Mouse (Mus musculus) kidney, adult 2 months (tissue): ENCODE data around the gene Prkar1b. TPM values are rescaled to one million over a fixed set of nuclear protein-coding genes. Genes with fewer than 3 reads are reported as not detected.
A peak's percentile ranks its signal among the peaks of the same experiment; 100 is the strongest.

Experiments
- DNase-seq: peaks from one replicate; pipeline ENCODE4 v3.0.0; 2021
- H3K27ac ChIP-seq: fragments of 200-500 bp; 2 replicates; pipeline ENCODE4 v1.5.1; 2012; ENCODE audit warnings: low read depth, low read length, control low read depth, inconsistent platforms; ENCODE audit not compliant: insufficient read depth
- H3K27me3 ChIP-seq: fragments of 200-500 bp; replicated peaks from 2 replicates; pipeline ENCODE4 v1.6.1; 2012; ENCODE audit warnings: mild to moderate bottlenecking, moderate library complexity, low read length, inconsistent platforms; ENCODE audit not compliant: control insufficient read depth, insufficient read depth
- H3K36me3 ChIP-seq: fragments of 200-500 bp; 2 replicates; pipeline ENCODE4 v1.6.1; 2012; ENCODE audit warnings: mild to moderate bottlenecking, moderate library complexity, low read length, inconsistent platforms; ENCODE audit not compliant: control insufficient read depth, insufficient read depth
- H3K4me1 ChIP-seq: fragments of 200-500 bp; 2 replicates; pipeline ENCODE4 v1.6.1; 2011; ENCODE audit warnings: low read length; ENCODE audit not compliant: control insufficient read depth, insufficient read depth
- H3K4me3 ChIP-seq: fragments of 200-500 bp; 2 replicates; pipeline ENCODE4 v1.5.1; 2011; ENCODE audit warnings: mild to moderate bottlenecking, low read depth, low read length, control low read depth; ENCODE audit not compliant: insufficient read depth
- CTCF ChIP-seq: fragments of 200-500 bp; conservative IDR thresholded peaks from 2 replicates; pipeline ENCODE4 v1.5.1; 2011; ENCODE audit warnings: low read depth, mild to moderate bottlenecking, control low read depth, low read length, moderate library complexity, mixed read lengths; ENCODE audit not compliant: insufficient read depth, insufficient read length
- POLR2A ChIP-seq: fragments of 200-500 bp; IDR thresholded peaks from one replicate; pipeline ENCODE4 v1.6.1; 2011; ENCODE audit warnings: low read depth, low read length, control low read depth
- WGBS: fragments of 180-500 bp; shearing (Covaris S2); methylation state at CpG from one replicate; pipeline ENCODE4 v1.1.7; 2018; 5-methylcytosine and 5-hydroxymethylcytosine counted together
- polyA plus RNA-seq: library from polyadenylated mRNA; depleted of rRNA; stranded (reverse); fragments of >200 nt; gene quantifications from 2 replicates; pipeline ENCODE4 v1.2.3, GENCODE M21; 2012

Gene Prkar1b
- polyA plus RNA-seq, 1 experiment = 7.1 TPM

DNA sequence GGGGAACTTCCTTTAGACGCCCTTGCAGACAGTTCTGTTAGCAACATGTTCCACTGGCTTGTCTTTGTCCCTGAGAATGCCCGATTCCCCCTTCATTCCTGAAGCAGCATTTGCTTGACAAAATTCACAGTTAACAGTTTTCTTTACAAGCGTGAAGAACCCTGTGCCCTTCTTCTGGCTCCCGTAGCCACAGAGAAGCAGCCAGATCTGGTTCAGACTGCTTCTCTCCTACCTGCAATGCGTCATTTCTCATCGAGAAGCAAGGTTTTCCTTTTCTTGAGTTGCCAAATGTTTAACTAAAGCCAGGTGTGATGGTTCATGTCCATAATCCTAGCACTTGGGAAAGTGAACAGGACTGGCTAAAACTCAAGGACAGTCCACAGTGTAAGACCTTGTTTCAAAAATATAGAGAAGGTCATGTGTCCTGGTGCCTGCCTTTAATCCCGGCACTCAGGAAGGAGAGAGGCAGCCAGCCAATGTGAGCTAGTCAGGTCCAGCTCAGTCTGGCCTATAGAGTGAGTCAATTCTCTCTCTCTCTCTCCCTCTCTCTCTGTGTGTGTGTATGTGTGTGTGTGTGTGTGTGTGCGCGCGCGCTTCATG, 3.2 kb downstream of the Prkar1b start:
- H3K27me3 ChIP-seq = no peaks in the 10 kb centered on the region
- WGBS = 61% methylated on average over 11 of the region's 11 CpGs
- TF ChIP-seq CTCF = no peak
- no peak for TF ChIP-seq POLR2A
- peak overlapping the region; percentile 81 for H3K27ac ChIP-seq
- peak; percentile 71 for DNase-seq
- H3K4me3 ChIP-seq = no peak overlapping the region
- peaks cover 3% of the 10 kb centered on the region; the same call in 1 of the 2 replicates for H3K4me1 ChIP-seq
- H3K36me3 ChIP-seq = no peaks in the 10 kb centered on the region

DNA sequence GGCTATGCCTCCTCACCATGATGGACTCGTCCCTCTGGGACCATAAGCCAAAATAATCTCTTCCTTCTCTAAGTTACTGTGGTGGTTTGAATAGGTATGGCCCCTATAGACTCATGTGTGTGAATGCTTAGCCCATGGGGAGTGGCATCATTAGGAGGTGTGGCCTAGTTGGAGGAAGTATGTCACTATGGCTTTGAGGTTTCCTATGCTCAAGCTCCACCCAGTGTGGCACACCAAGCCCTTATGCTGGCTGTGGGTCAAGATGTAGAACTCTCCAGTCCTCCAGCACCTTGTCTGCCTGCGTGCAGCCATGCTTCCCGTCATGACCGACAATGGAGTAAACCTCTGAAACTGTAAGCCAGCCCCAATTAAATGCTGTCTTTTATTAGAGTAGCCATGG, 4.1 kb downstream of the Prkar1b start:
- H3K27me3 ChIP-seq = no peaks in the 10 kb centered on the region
- WGBS = 87% methylated on average over 4 of the region's 4 CpGs
- no peak overlapping the region for H3K4me3 ChIP-seq
- H3K36me3 ChIP-seq = no peaks in the 10 kb centered on the region
- TF ChIP-seq POLR2A (no peak), CTCF (no peak)
- no peak for DNase-seq
- H3K27ac ChIP-seq = peak overlapping the region; percentile 81
- peaks cover 3% of the 10 kb centered on the region; the same call in 1 of the 2 replicates for H3K4me1 ChIP-seq

DNA sequence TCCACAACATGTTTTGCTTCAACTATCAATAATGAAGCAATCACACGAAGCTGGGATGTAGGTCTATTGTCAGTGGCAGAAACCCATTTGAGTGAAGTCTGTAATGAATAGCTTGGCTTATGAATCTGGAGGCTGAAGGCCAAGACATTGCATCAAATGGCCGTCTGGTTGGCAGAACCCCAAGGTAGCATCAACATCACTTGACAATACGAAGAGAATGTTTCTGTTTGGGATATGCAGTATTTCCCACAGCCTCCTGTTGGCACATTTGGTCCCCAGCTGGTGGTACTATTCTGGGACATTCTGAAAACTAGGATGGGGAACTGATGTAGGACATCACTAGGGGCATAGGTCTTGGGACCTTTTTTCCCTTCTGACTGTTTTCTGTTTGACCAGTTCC, 5.9 kb downstream of the Prkar1b start:
- no peaks in the 10 kb centered on the region for H3K36me3 ChIP-seq
- TF ChIP-seq CTCF = no peak
- TF ChIP-seq POLR2A = no peak
- WGBS = 90% methylated on average over 3 of the region's 3 CpGs
- DNase-seq = no peak
- H3K4me3 ChIP-seq = no peak overlapping the region
- no peaks in the 10 kb centered on the region; the same call in 1 of the 2 replicates for H3K4me1 ChIP-seq
- H3K27me3 ChIP-seq = no peaks in the 10 kb centered on the region
- no peak overlapping the region for H3K27ac ChIP-seq

DNA sequence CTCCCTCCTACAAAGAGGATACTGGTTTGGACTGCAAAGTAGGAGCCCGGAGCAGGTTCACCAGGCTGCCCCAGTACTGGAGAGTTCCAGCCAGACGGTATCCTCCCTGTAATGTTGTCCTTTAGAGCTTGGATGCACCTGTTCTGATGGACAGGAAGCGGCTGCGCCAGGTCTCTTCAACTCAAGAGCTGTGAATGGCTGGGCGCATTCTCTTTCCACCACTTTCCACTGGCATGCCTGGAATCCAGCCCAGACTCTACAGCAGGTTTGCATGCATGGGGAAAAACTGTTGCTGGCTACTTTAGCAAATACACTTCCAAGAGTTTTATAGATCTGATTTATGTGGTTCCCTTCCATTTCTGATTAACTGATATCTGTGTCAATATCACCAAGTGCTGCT, 8.5 kb downstream of the Prkar1b start:
- WGBS = 51% methylated on average over 5 of the region's 5 CpGs
- DNase-seq = peak; percentile 51

DNA sequence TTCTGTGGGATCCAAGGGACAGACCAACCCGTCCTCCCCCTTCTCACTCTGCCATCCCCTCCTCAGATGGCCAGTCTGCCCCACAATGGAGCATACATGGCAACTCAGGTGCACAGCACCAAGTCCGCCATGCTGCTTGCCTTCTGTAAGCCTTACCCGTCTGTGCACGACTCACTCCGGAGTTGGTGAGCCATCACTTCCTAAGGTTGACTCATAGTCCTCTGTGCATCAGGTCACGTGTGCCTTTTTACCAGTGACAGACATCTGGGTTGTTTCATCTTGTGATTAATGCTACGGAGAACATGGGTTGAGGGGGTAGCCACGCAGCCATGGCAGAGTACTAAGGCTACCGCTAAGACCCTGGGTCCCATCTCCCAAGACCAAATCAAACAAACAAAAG, 9.2 kb downstream of the Prkar1b start:
- no peak overlapping the region for H3K27ac ChIP-seq
- no peaks in the 10 kb centered on the region for H3K27me3 ChIP-seq
- H3K4me3 ChIP-seq = no peak overlapping the region
- no peaks in the 10 kb centered on the region for H3K4me1 ChIP-seq
- DNase-seq = no peak
- no peaks in the 10 kb centered on the region for H3K36me3 ChIP-seq
- no peak for TF ChIP-seq POLR2A
- no peak for TF ChIP-seq CTCF
- WGBS = 68% methylated on average over 9 of the region's 9 CpGs

More for the DNA sequence above, 8.5 kb downstream of the Prkar1b start:
- H3K27ac ChIP-seq = no peak overlapping the region
- no peak overlapping the region for H3K4me3 ChIP-seq
- H3K27me3 ChIP-seq = no peaks in the 10 kb centered on the region
- TF ChIP-seq CTCF = no peak
- no peak for TF ChIP-seq POLR2A
- no peaks in the 10 kb centered on the region; the same call in 1 of the 2 replicates for H3K4me1 ChIP-seq
- no peaks in the 10 kb centered on the region for H3K36me3 ChIP-seq

DNA sequence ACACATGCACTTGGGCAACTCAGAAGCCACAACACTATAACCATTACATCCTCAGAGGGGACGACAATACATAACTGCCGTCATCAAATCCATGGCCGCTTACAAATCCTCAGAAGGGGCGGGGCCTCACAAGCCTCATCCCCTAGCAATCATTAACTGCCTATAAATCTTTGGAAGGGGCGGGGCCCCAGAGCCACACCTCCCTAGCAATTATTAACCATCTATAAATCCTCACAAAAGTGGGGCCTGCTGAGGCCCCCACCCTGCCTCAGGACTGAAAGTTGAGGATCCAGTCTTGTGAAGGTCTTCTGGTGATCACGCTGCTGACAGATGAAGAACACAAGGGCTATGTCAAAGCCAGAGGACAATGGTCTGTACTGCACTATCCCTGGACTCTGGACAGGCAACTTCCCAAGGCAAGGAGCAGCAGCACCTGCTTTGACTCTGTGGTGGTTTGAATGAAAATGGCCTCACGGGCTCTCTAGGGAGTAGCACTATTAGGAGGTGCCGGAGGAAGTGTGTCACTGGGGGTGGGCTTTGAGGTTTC, 10.8 kb downstream of the Prkar1b start:
- Histone ChIP-seq H3K27ac (no peak overlapping the region), H3K36me3 (no peaks in the 10 kb centered on the region), H3K4me3 (no peak overlapping the region), H3K27me3 (no peaks in the 10 kb centered on the region), H3K4me1 (no peaks in the 10 kb centered on the region)
- WGBS = 79% methylated on average over 8 of the region's 8 CpGs
- no peak for TF ChIP-seq CTCF
- no peak for TF ChIP-seq POLR2A
- DNase-seq = no peak

DNA sequence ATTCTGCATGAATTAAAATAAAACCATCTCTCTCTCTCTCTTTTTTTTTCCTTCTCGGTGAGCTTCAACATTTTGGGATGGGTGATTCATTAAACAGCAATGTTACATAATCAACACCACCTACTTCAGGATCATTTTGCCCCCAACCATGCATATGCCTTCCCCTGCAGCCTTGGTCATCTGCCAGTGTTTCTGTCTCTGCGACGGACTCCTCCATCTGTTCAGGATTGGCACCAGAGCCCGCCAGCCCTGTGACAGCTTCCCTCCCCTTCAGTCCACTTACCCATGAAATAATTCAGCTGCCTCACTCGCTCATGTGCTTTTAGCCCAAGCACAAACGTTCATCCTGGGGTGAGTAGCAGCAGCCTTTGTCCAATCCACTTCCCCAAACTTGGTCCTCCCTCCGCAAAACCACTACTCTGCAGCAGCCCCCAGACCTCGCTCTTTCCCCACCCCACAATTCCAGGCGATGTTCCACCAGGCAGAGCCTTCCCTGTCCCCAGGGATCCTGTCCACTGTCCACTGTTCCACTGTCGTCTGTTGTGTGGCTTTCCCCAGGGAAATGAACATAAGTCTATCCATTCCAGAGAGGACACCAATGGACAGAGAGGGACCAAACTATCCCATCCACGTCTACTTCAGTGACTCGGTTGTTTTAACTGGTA, 11.4 kb downstream of the Prkar1b start:
- 48% methylated on average over 12 of the region's 12 CpGs for WGBS
- no peak for TF ChIP-seq CTCF
- TF ChIP-seq POLR2A = no peak
- Histone ChIP-seq H3K27ac (no peak overlapping the region), H3K4me1 (no peaks in the 10 kb centered on the region), H3K4me3 (no peak overlapping the region), H3K27me3 (no peaks in the 10 kb centered on the region), H3K36me3 (no peaks in the 10 kb centered on the region)
- no peak for DNase-seq
